Mouse (Mus musculus): ENCODE measurements around the gene Nav3. TPM values are rescaled to one million over a fixed set of nuclear protein-coding genes. Genes with fewer than 3 reads are reported as not detected.

Nav3 gene
- polyA plus RNA-seq, 1 experiment from 2014 or later, result 17.6 TPM

DNA sequence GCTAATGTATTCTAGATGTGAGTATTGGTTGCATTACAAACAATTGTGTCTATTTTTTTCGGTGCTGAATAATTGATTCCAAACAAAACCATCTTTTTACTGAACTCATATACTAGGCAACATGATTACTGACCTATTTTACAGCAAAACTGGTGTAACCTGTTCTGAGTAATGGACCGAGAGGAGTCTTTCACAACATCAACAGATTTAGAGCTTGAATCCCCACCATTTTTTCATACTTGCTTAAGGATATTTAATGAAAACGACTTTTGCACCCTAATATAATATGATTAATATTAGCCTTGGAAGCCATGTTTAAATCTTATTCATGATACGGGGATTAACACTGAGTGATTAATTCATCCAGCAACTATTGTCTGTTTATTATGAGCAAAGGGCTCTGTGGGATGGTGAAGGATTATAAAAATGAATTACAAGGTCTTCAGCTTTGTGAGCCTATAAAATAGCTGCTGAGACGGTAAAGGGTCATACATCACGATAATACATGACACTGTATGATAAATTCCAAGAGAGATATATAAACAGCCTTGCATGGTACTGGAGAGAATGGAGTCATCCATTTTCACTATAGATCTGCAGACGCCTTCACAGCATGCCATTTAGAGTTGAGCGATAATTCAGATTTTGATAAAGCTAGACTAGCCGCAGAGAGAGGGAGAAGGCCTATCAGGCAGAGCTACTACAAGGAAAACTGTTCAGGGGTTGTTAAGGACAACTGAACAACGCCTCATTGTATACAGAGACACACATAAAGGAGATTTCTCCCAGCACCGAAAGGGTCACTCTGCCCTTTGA is 567.4 kb downstream of the Nav3 start:
- Histone ChIP-seq H3K27ac (ENCODE audit: low read depth, low read length) (no peak overlapping the region), H3K36me3 (ENCODE audit: control insufficient read depth, insufficient read depth, low read length) (no peaks in the 10 kb centered on the region), H3K4me1 (ENCODE audit: control insufficient read depth, insufficient read depth, low read length) (no peaks in the 10 kb centered on the region), H3K4me3 (ENCODE audit: low read depth, low read length) (no peak overlapping the region), H3K4me2 (ENCODE audit: low read length) (no peak overlapping the region), H3K27me3 (replicated peaks; ENCODE audit: control insufficient read depth, insufficient read depth, low read length) (no peaks in the 10 kb centered on the region), H3K9me3 (replicated peaks; ENCODE audit: control insufficient read depth, low read length) (no peaks in the 10 kb centered on the region), H3K9ac (ENCODE audit: low read length) (no peak overlapping the region)
- WGBS, result 76% methylated on average over 11 of the region's 11 CpGs
- DNase-seq (ENCODE audit: low spot score) (no peak), ATAC-seq (no peak)

DNA sequence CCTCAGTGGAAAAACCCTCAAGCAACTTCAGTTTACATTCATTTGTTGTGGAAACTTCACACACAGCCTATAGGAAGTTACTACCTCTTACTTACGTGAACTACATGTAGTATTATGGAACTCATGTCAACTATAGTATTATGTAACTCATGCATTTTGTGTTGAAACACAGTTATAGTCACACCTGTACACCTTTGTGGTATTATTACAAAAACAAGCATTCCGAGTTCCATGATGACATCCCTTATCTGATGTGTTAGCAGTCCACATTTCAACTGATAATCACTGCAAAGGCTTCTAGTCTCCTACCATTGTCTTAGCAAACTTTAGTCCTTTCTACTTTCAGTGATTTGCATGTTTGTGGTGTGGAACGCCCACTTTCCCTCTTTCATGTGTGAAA is 568.8 kb downstream of the Nav3 start:
- WGBS, result 88% methylated on average over 3 of the region's 3 CpGs
- ATAC-seq, result no peak

DNA sequence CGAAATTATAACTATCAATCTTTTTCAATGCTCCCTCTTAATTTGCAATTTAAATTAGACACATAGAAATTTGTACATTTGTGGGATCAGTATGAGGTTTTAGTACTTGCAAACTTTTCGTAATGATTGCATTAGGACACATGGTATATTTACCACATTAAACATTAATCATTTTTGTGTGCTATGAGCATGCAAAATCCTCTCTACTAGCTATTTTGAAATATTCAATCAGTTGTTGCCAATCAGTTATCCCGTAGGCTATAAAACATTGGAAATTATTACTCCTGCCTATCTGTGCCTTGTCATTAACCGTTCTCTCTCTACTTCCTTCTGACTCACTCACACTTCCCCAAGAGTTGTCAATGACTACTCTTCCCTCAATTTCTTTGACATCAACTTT is 579.9 kb downstream of the Nav3 start:
- no peaks in the 10 kb centered on the region for H3K36me3 ChIP-seq (ENCODE audit: control insufficient read depth, insufficient read depth, low read length)
- H3K27me3 ChIP-seq (replicated peaks; ENCODE audit: control insufficient read depth, insufficient read depth, low read length), result no peaks in the 10 kb centered on the region
- no peaks in the 10 kb centered on the region for H3K4me1 ChIP-seq (ENCODE audit: control insufficient read depth, insufficient read depth, low read length)
- no peak overlapping the region for H3K27ac ChIP-seq (ENCODE audit: low read depth, low read length)
- no peak for DNase-seq (ENCODE audit: low spot score)
- no peak overlapping the region for H3K4me2 ChIP-seq (ENCODE audit: low read length)
- WGBS, result 92% methylated on average over 4 of the region's 4 CpGs
- no peak overlapping the region for H3K9ac ChIP-seq (ENCODE audit: low read length)
- no peaks in the 10 kb centered on the region for H3K9me3 ChIP-seq (replicated peaks; ENCODE audit: control insufficient read depth, low read length)
- no peak overlapping the region for H3K4me3 ChIP-seq (ENCODE audit: low read depth, low read length)
- no peak for ATAC-seq

More for the DNA sequence above, 568.8 kb downstream of the Nav3 start:
- H3K36me3 ChIP-seq (ENCODE audit: control insufficient read depth, insufficient read depth, low read length), result no peaks in the 10 kb centered on the region
- DNase-seq (ENCODE audit: low spot score), result no peak
- H3K4me1 ChIP-seq (ENCODE audit: control insufficient read depth, insufficient read depth, low read length), result no peaks in the 10 kb centered on the region
- no peak overlapping the region for H3K27ac ChIP-seq (ENCODE audit: low read depth, low read length)
- H3K4me2 ChIP-seq (ENCODE audit: low read length), result no peak overlapping the region
- H3K9ac ChIP-seq (ENCODE audit: low read length), result no peak overlapping the region
- no peak overlapping the region for H3K4me3 ChIP-seq (ENCODE audit: low read depth, low read length)
- H3K9me3 ChIP-seq (replicated peaks; ENCODE audit: control insufficient read depth, low read length), result no peaks in the 10 kb centered on the region
- H3K27me3 ChIP-seq (replicated peaks; ENCODE audit: control insufficient read depth, insufficient read depth, low read length), result no peaks in the 10 kb centered on the region

DNA sequence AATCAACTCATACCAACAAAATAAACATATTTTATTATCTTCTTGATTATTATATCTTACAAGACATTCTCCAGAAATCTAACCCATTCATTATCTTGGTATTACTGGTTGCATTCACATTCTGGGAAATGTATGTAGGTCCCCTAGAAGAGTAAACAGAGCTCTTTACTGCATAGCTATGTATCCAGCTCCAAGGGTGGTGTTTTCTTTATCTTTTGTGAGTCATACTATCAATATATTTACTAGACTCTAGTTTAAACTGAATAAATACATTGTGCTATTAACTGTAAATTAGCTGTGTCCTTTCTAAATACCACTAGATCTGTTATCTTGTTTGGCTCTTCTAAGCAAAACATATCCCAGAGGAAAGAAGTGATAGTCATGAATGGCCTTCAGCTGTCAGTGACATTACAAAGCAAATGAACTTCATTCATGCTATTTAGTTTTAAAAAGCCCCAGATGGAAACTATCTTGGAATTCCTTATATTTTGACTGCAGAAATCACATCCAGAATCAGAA is 580.6 kb downstream of the Nav3 start:
- ATAC-seq, result no peak
- Histone ChIP-seq H3K27me3 (replicated peaks; ENCODE audit: control insufficient read depth, insufficient read depth, low read length) (no peaks in the 10 kb centered on the region), H3K4me2 (ENCODE audit: low read length) (no peak overlapping the region), H3K4me3 (ENCODE audit: low read depth, low read length) (no peak overlapping the region), H3K4me1 (ENCODE audit: control insufficient read depth, insufficient read depth, low read length) (no peaks in the 10 kb centered on the region), H3K27ac (ENCODE audit: low read depth, low read length) (no peak overlapping the region), H3K9me3 (replicated peaks; ENCODE audit: control insufficient read depth, low read length) (no peaks in the 10 kb centered on the region), H3K9ac (ENCODE audit: low read length) (no peak overlapping the region), H3K36me3 (ENCODE audit: control insufficient read depth, insufficient read depth, low read length) (no peaks in the 10 kb centered on the region)
- no peak for DNase-seq (ENCODE audit: low spot score)

DNA sequence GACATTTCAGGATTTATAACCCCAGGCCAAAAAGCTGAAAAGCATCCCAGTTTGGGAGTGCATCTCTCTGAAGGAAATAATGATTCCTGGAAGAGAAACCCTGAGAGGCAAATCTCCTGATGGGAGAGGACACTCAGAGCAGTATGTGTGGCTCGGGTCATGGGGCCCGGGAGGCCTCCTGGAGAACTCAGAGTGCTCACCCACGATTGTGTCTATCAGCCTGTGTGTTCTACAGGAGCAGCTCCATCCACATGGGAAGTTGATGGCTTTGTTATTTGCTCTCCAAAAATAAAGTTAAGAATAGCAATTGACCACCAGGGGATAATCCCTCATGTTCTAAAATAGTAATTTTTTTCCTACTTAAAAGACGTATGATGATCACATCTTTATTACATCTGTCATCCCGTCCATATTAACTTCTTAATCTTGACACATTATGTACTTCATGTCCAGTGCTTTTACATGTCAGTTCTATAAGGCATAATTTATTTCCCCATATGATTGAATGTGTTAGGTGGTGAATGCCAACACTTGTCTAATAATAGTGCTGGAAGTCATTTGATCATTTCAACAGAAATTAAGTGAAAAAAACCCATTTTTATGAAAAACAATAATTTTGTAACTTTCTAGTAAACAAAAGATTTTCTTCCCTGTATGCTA is 581.2 kb downstream of the Nav3 start:
- Histone ChIP-seq H3K27me3 (replicated peaks; ENCODE audit: control insufficient read depth, insufficient read depth, low read length) (no peaks in the 10 kb centered on the region), H3K4me3 (ENCODE audit: low read depth, low read length) (no peak overlapping the region), H3K4me1 (ENCODE audit: control insufficient read depth, insufficient read depth, low read length) (no peaks in the 10 kb centered on the region), H3K27ac (ENCODE audit: low read depth, low read length) (no peak overlapping the region), H3K36me3 (ENCODE audit: control insufficient read depth, insufficient read depth, low read length) (no peaks in the 10 kb centered on the region), H3K9ac (ENCODE audit: low read length) (no peak overlapping the region), H3K4me2 (ENCODE audit: low read length) (no peak overlapping the region), H3K9me3 (replicated peaks; ENCODE audit: control insufficient read depth, low read length) (no peaks in the 10 kb centered on the region)
- 68% methylated on average over 5 of the region's 5 CpGs for WGBS
- ATAC-seq (no peak), DNase-seq (ENCODE audit: low spot score) (no peak)

DNA sequence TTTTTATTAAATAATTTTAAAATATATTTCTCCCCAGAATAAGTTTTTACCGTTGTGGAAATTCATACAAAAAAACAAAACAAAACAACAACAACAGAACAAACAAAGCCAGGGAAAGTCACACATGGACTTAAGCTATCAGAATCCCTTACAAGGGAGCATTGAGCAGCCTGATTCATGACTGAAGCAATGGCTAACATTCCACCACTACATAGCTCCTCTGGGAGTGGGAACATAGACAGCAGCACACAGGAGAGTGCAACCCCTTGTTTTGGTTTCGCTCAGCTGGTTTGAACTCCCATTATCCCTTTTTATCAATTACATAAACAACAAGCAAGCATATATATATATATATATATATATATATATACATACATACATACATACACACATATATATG is 589.9 kb downstream of the Nav3 start:
- no peak overlapping the region for H3K4me3 ChIP-seq (ENCODE audit: low read depth, low read length)
- H3K27me3 ChIP-seq (replicated peaks; ENCODE audit: control insufficient read depth, insufficient read depth, low read length), result no peaks in the 10 kb centered on the region
- H3K9me3 ChIP-seq (replicated peaks; ENCODE audit: control insufficient read depth, low read length), result no peaks in the 10 kb centered on the region
- DNase-seq (ENCODE audit: low spot score) (no peak), ATAC-seq (no peak)
- 88% methylated on average over 2 of the region's 2 CpGs for WGBS
- H3K9ac ChIP-seq (ENCODE audit: low read length), result no peak overlapping the region
- no peak overlapping the region for H3K4me2 ChIP-seq (ENCODE audit: low read length)
- no peaks in the 10 kb centered on the region for H3K36me3 ChIP-seq (ENCODE audit: control insufficient read depth, insufficient read depth, low read length)
- no peak overlapping the region for H3K27ac ChIP-seq (ENCODE audit: low read depth, low read length)
- H3K4me1 ChIP-seq (ENCODE audit: control insufficient read depth, insufficient read depth, low read length), result no peaks in the 10 kb centered on the region

DNA sequence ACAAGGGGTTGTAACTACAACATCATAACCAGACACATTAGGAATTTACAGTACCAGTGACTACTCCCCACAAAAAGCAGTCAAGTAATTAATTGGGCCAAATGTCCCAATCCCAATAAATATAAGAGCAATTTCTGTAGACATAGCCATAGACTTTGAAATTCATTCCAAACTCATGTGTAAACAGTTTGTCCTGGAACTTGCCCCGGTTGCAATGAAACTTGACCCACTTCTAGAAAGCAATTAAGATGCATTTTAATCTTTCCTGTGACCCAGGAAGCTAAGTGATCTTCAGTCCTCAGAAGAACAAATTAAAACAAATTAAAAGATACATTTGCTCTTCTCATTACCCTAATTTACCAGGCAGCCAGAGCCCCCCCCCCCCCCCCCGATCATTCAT is 590.6 kb downstream of the Nav3 start:
- Histone ChIP-seq H3K27ac (ENCODE audit: low read depth, low read length) (no peak overlapping the region), H3K9me3 (replicated peaks; ENCODE audit: control insufficient read depth, low read length) (no peaks in the 10 kb centered on the region), H3K4me2 (ENCODE audit: low read length) (no peak overlapping the region), H3K27me3 (replicated peaks; ENCODE audit: control insufficient read depth, insufficient read depth, low read length) (no peaks in the 10 kb centered on the region), H3K4me3 (ENCODE audit: low read depth, low read length) (no peak overlapping the region), H3K9ac (ENCODE audit: low read length) (no peak overlapping the region), H3K4me1 (ENCODE audit: control insufficient read depth, insufficient read depth, low read length) (no peaks in the 10 kb centered on the region), H3K36me3 (ENCODE audit: control insufficient read depth, insufficient read depth, low read length) (no peaks in the 10 kb centered on the region)
- WGBS, result 47% methylated on average over 1 of the region's 2 CpGs
- DNase-seq (ENCODE audit: low spot score), result no peak
- no peak for ATAC-seq

DNA sequence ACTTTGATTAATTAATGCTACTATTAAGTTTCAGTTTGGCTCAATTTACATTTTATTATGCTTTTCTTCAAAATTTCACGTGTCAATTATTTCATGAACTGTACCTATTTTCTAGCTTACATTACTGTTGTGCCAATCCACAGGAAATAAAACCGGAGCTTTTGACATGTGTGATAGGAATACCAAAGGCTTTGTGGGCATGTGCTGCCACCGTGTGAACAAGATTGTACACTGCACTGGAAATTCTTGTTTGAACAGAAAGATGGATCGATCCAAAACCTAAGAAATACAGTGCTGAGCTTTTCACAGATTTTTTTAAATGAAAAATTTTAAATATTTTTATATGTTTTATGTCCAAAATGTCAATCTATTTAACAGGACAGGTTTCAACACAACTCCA is 591.3 kb downstream of the Nav3 start:
- Histone ChIP-seq H3K27me3 (replicated peaks; ENCODE audit: control insufficient read depth, insufficient read depth, low read length) (no peaks in the 10 kb centered on the region), H3K9ac (ENCODE audit: low read length) (no peak overlapping the region), H3K36me3 (ENCODE audit: control insufficient read depth, insufficient read depth, low read length) (no peaks in the 10 kb centered on the region), H3K4me1 (ENCODE audit: control insufficient read depth, insufficient read depth, low read length) (no peaks in the 10 kb centered on the region), H3K4me3 (ENCODE audit: low read depth, low read length) (no peak overlapping the region), H3K4me2 (ENCODE audit: low read length) (no peak overlapping the region), H3K9me3 (replicated peaks; ENCODE audit: control insufficient read depth, low read length) (no peaks in the 10 kb centered on the region), H3K27ac (ENCODE audit: low read depth, low read length) (no peak overlapping the region)
- 17% methylated on average over 4 of the region's 4 CpGs for WGBS
- DNase-seq (ENCODE audit: low spot score) (peak; percentile 84), ATAC-seq (peak; percentile 75)

DNA sequence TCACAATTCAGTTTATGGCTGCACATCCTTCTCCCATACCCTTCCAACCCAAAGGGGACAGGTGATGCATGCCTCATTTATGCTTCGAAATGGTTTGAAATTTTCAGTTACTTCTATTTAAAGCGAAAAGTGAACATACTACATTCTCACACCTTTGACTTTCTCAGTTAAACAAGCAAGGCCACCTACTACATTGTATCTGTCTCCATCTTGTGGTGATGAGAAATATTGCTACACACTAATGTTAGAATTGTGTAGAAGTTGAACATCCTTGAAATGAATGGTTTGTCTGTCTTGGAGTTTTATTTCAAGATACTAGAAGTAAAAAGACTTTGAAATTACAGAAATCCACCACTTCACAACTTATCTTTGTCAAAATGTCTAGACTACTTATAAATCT is 594.7 kb downstream of the Nav3 start:
- no peak overlapping the region for H3K9ac ChIP-seq (ENCODE audit: low read length)
- no peaks in the 10 kb centered on the region for H3K9me3 ChIP-seq (replicated peaks; ENCODE audit: control insufficient read depth, low read length)
- peak; percentile 75 for DNase-seq (ENCODE audit: low spot score)
- H3K36me3 ChIP-seq (ENCODE audit: control insufficient read depth, insufficient read depth, low read length), result no peaks in the 10 kb centered on the region
- no peaks in the 10 kb centered on the region for H3K27me3 ChIP-seq (replicated peaks; ENCODE audit: control insufficient read depth, insufficient read depth, low read length)
- no peaks in the 10 kb centered on the region for H3K4me1 ChIP-seq (ENCODE audit: control insufficient read depth, insufficient read depth, low read length)
- H3K4me3 ChIP-seq (ENCODE audit: low read depth, low read length), result no peak overlapping the region
- ATAC-seq, result peak; percentile 30; the same call in 1 of the 2 replicates
- H3K4me2 ChIP-seq (ENCODE audit: low read length), result no peak overlapping the region
- 59% methylated on average over 2 of the region's 2 CpGs for WGBS
- no peak overlapping the region for H3K27ac ChIP-seq (ENCODE audit: low read depth, low read length)

Data from forebrain, embryonic 14.5 days (tissue).